Mouse (Mus musculus) heart, embryonic 15.5 days (tissue): ENCODE data around the gene Acss1. TPM values are rescaled to one million over a fixed set of nuclear protein-coding genes. Genes with fewer than 3 reads are reported as not detected.
A peak's percentile ranks its signal among the peaks of the same experiment; 100 is the strongest.

Experiments used
- ATAC-seq: fragments of 200-750 bp; cut with Nextera tagmentation; replicated peaks from 2 replicates; pipeline ENCODE4 v1.8.0; 2017; ENCODE audit warnings: low read depth, moderate TSS enrichment; ENCODE audit not compliant: insufficient number of reproducible peaks, insufficient read depth, low FRiP score
- H3K27ac ChIP-seq: fragments of 300-500 bp; sonication (generic); 2 replicates; pipeline ENCODE4 v1.5.1; 2015; ENCODE audit warnings: mild to moderate bottlenecking, inconsistent platforms
- H3K27me3 ChIP-seq: fragments of 300-500 bp; sonication (generic); 2 replicates; pipeline ENCODE4 v1.6.1; 2015; ENCODE audit warnings: inconsistent platforms
- H3K36me3 ChIP-seq: fragments of 300-500 bp; sonication (generic); 2 replicates; pipeline ENCODE4 v1.6.1; 2015; ENCODE audit warnings: mild to moderate bottlenecking, inconsistent platforms
- H3K4me1 ChIP-seq: fragments of 300-500 bp; sonication (generic); replicated peaks from 2 replicates; pipeline ENCODE4 v1.6.1; 2015; ENCODE audit warnings: inconsistent platforms
- H3K4me2 ChIP-seq: fragments of 300-500 bp; sonication (generic); 2 replicates; pipeline ENCODE4 v1.6.1; 2015; ENCODE audit warnings: inconsistent platforms, mild to moderate bottlenecking, moderate library complexity
- H3K4me3 ChIP-seq: fragments of 300-500 bp; sonication (generic); 2 replicates; pipeline ENCODE4 v1.5.1; 2015; ENCODE audit warnings: mild to moderate bottlenecking, inconsistent platforms
- H3K9ac ChIP-seq: fragments of 300-500 bp; sonication (generic); 2 replicates; pipeline ENCODE4 v1.6.1; 2015; ENCODE audit warnings: mild to moderate bottlenecking, inconsistent platforms
- H3K9me3 ChIP-seq: fragments of 300-500 bp; sonication (generic); replicated peaks from 2 replicates; pipeline ENCODE4 v1.6.1; 2016; ENCODE audit warnings: inconsistent platforms
- WGBS: fragments of 180-500 bp; shearing (Covaris S2); methylation state at CpG from one replicate; pipeline ENCODE4 v1.1.7; 2015; ENCODE audit warnings: mixed read lengths; 5-methylcytosine and 5-hydroxymethylcytosine counted together
- polyA plus RNA-seq: library from polyadenylated mRNA; unstranded; fragments of >200 nt; fragmentation: Nextera tagmentation; extraction: Ambion mirVana; gene quantifications from 2 replicates; pipeline ENCODE4 v1.2.1, GENCODE M21; 2015

Gene Acss1
- polyA plus RNA-seq, 1 experiment from 2014 or later: 8.8 TPM

- Histone ChIP-seq H3K27me3 (no peaks in the 10 kb centered on the region), H3K4me3 (no peak overlapping the region), H3K27ac (peak overlapping the region; percentile 70), H3K36me3 (no peaks in the 10 kb centered on the region), H3K4me1 (peaks cover 19% of the 10 kb centered on the region), H3K4me2 (peak overlapping the region; percentile 5; the same call in 1 of the 2 replicates), H3K9ac (no peak overlapping the region; the same call in 1 of the 2 replicates), H3K9me3 (no peaks in the 10 kb centered on the region)
- ATAC-seq: peak; percentile 40
- 7% methylated on average over 7 of the region's 7 CpGs for WGBS
Observed at GRCm38 (mm10) chr2:150650511-150651074, 17.7 kb downstream of the Acss1 start.

GRCm38 (mm10) chr2:150648300-150648895, 19.9 kb downstream of the Acss1 start:
- WGBS: 54% methylated on average over 13 of the region's 13 CpGs
- ATAC-seq: no peak

DNA sequence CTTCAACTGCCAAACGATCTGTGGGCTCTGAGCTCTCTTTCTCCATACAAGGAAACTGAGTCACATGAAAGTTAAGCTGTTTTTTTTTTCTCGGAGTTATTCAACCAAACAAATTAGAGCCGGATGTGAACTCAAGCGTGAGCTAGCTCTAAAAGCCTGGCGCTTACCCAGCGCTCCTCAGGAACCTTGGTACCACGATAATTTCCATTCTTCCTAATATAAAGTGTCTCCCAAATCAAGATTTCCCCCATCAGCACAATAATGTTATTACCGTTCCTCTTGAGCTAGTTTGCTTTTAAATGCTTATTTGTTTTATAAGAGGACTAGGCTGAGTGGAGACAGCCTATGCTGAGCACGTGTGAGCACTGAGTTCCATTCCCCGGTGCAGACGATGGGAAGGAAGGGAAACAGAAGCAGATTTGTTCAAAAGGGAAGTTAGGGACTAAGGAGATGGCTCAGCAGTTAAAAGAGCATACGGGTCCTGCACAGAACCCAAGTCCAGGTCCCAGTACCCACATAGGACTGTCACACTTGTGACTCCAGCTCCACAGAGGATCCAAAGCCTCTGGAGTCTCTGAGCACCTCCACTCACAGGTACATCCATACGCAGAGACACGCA, 20.5 kb downstream of the Acss1 start:
- WGBS: 81% methylated on average over 14 of the region's 14 CpGs
- H3K4me3 ChIP-seq: no peak overlapping the region
- no peaks in the 10 kb centered on the region for H3K9me3 ChIP-seq
- no peak overlapping the region for H3K4me2 ChIP-seq
- H3K27ac ChIP-seq: no peak overlapping the region
- H3K27me3 ChIP-seq: no peaks in the 10 kb centered on the region
- ATAC-seq: no peak
- peaks cover 19% of the 10 kb centered on the region for H3K4me1 ChIP-seq
- H3K9ac ChIP-seq: no peak overlapping the region
- no peaks in the 10 kb centered on the region for H3K36me3 ChIP-seq

More at GRCm38 (mm10) chr2:150648300-150648895, 19.9 kb downstream of the Acss1 start:
- Histone ChIP-seq H3K9ac (no peak overlapping the region), H3K27me3 (no peaks in the 10 kb centered on the region), H3K9me3 (no peaks in the 10 kb centered on the region), H3K36me3 (no peaks in the 10 kb centered on the region), H3K4me2 (no peak overlapping the region), H3K4me1 (peaks cover 19% of the 10 kb centered on the region), H3K4me3 (no peak overlapping the region), H3K27ac (no peak overlapping the region)

- Histone ChIP-seq H3K4me1 (peaks cover 19% of the 10 kb centered on the region), H3K27me3 (no peaks in the 10 kb centered on the region), H3K9me3 (no peaks in the 10 kb centered on the region), H3K4me3 (no peak overlapping the region), H3K36me3 (no peaks in the 10 kb centered on the region), H3K27ac (no peak overlapping the region), H3K9ac (no peak overlapping the region), H3K4me2 (no peak overlapping the region)
- 83% methylated on average over 8 of the region's 8 CpGs for WGBS
- ATAC-seq: no peak
Observed at GRCm38 (mm10) chr2:150646411-150647121, 21.7 kb downstream of the Acss1 start.

- no peaks in the 10 kb centered on the region for H3K27me3 ChIP-seq
- ATAC-seq: no peak
- no peak overlapping the region for H3K27ac ChIP-seq
- H3K4me3 ChIP-seq: no peak overlapping the region
- H3K9me3 ChIP-seq: no peaks in the 10 kb centered on the region
- no peak overlapping the region for H3K4me2 ChIP-seq
- no peaks in the 10 kb centered on the region for H3K36me3 ChIP-seq
- 85% methylated on average over 4 of the region's 4 CpGs for WGBS
- H3K4me1 ChIP-seq: peaks cover 7% of the 10 kb centered on the region
- no peak overlapping the region for H3K9ac ChIP-seq
Observed at GRCm38 (mm10) chr2:150645225-150645624, 23.1 kb downstream of the Acss1 start.

- no peaks in the 10 kb centered on the region for H3K36me3 ChIP-seq
- no peaks in the 10 kb centered on the region for H3K4me1 ChIP-seq
- no peak; the same call in 1 of the 2 replicates for ATAC-seq
- 74% methylated on average over 8 of the region's 8 CpGs for WGBS
- H3K9me3 ChIP-seq: no peaks in the 10 kb centered on the region
- H3K4me2 ChIP-seq: no peak overlapping the region
- H3K9ac ChIP-seq: no peak overlapping the region
- no peak overlapping the region for H3K4me3 ChIP-seq
- no peak overlapping the region for H3K27ac ChIP-seq
- H3K27me3 ChIP-seq: no peaks in the 10 kb centered on the region
Observed at GRCm38 (mm10) chr2:150643726-150644415, 24.4 kb downstream of the Acss1 start.

GRCm38 (mm10) chr2:150643166-150643565, 25.1 kb downstream of the Acss1 start:
- ATAC-seq: no peak
- Histone ChIP-seq H3K4me1 (no peaks in the 10 kb centered on the region), H3K27me3 (no peaks in the 10 kb centered on the region), H3K36me3 (no peaks in the 10 kb centered on the region), H3K4me2 (no peak overlapping the region), H3K27ac (no peak overlapping the region), H3K9ac (no peak overlapping the region), H3K9me3 (no peaks in the 10 kb centered on the region), H3K4me3 (no peak overlapping the region)
- 90% methylated on average over 1 of the region's 1 CpGs for WGBS

DNA sequence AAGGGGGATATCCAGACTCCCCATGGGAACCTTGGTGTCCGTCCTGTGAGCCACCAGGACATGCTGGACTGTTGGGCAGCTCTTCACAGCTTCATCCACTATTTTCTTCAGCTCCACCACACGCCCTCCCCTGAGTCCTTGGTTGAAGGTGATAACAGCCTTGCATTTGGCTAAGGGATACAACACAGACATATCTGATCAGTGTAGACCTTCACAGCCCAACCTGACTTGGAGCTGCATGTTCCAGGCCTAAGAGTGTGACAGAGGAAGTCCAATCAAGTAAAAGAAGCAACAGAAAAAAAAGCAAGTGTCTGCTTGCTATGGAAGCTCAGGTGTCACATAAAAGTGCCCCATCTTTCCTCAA, 29.9 kb downstream of the Acss1 start:
- H3K36me3 ChIP-seq: no peaks in the 10 kb centered on the region
- H3K4me3 ChIP-seq: no peak overlapping the region
- no peak overlapping the region for H3K9ac ChIP-seq
- H3K4me2 ChIP-seq: no peak overlapping the region
- no peaks in the 10 kb centered on the region for H3K27me3 ChIP-seq
- no peaks in the 10 kb centered on the region for H3K9me3 ChIP-seq
- no peak overlapping the region for H3K27ac ChIP-seq
- WGBS: 44% methylated on average over 2 of the region's 2 CpGs
- H3K4me1 ChIP-seq: no peaks in the 10 kb centered on the region
- no peak for ATAC-seq

DNA sequence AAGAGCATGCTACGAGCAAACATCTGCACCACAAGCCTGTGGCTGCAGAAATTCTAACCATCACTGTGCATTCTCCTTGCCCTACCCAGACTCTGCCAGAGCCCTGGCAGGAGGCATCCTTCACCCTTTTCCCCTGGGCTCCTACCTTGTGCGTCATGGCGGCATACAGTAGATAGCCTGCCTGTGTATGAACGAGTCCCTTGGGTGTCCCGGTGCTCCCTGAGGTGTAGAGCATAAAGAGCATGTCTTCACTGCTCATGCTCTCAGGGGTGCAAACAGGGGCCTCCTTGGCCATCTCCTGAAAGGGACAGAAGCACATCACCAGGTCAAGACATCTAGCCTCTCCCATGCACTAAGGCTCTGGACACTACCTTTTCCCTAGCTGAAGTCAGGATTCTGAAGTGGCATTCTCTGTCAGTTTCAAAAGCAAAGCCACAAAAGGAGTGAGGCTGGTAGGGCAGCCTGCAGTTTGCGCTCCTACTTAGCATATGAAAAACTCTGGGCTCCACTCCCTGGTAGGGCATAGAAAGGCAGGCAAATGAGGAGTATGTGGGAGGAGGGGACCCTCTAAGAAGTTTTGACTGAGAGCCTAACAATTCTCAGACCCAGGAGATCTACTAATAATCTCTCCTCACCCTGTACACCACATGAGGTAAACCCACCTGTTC, 30.5 kb downstream of the Acss1 start:
- no peak for ATAC-seq
- 72% methylated on average over 6 of the region's 6 CpGs for WGBS

GRCm38 (mm10) chr2:150635877-150636446, 32.3 kb downstream of the Acss1 start:
- no peaks in the 10 kb centered on the region for H3K36me3 ChIP-seq
- 85% methylated on average over 3 of the region's 3 CpGs for WGBS
- no peaks in the 10 kb centered on the region for H3K4me1 ChIP-seq
- ATAC-seq: no peak
- H3K9ac ChIP-seq: no peak overlapping the region
- H3K27ac ChIP-seq: no peak overlapping the region
- no peak overlapping the region for H3K4me2 ChIP-seq
- H3K27me3 ChIP-seq: no peaks in the 10 kb centered on the region
- H3K4me3 ChIP-seq: no peak overlapping the region
- no peaks in the 10 kb centered on the region for H3K9me3 ChIP-seq

More for the DNA sequence above, 30.5 kb downstream of the Acss1 start:
- no peak overlapping the region for H3K9ac ChIP-seq
- no peaks in the 10 kb centered on the region for H3K36me3 ChIP-seq
- no peaks in the 10 kb centered on the region for H3K9me3 ChIP-seq
- H3K27me3 ChIP-seq: no peaks in the 10 kb centered on the region
- H3K4me1 ChIP-seq: no peaks in the 10 kb centered on the region
- no peak overlapping the region for H3K27ac ChIP-seq
- H3K4me3 ChIP-seq: no peak overlapping the region
- no peak overlapping the region for H3K4me2 ChIP-seq
